Mouse (Mus musculus): ENCODE measurements around the gene Itln1. TPM values are rescaled to one million over a fixed set of nuclear protein-coding genes. Genes with fewer than 3 reads are reported as not detected.
"Not testable (repeated sequence)": the region's sequence is repeated elsewhere in the genome, so short reads cannot be mapped to it uniquely, and the experiment has no call there.

Itln1 gene
- polyA plus RNA-seq, 1 experiment: not detected

GRCm38 (mm10) chr1:171473506-171473905 is 61.6 kb downstream of the Itln1 start:
- TF ChIP-seq CTCF (IDR thresholded peaks at IDR 0.05; ENCODE audit: control insufficient read depth, insufficient read depth, insufficient read length): no peak
- no peak for TF ChIP-seq CEBPB (IDR thresholded peaks at IDR 0.05; ENCODE audit: low read depth)
- no peak for TF ChIP-seq MYOD1 (IDR thresholded peaks at IDR 0.05; ENCODE audit: control insufficient read depth, insufficient read length, low read depth)
- TF ChIP-seq USF1 (IDR thresholded peaks at IDR 0.05; ENCODE audit: low read depth): no peak
- TF ChIP-seq FOSL1 (IDR thresholded peaks at IDR 0.05; ENCODE audit: insufficient read depth, low read length, poor library complexity, severe bottlenecking): no peak
- no peak for TF ChIP-seq MYOG (IDR thresholded peaks at IDR 0.05; ENCODE audit: control insufficient read depth, extremely low read depth, insufficient read length)
- TF ChIP-seq MAX (IDR thresholded peaks at IDR 0.05): no peak
- H3K36me3 ChIP-seq (ENCODE audit: control insufficient read depth, insufficient read depth): no peaks in the 10 kb centered on the region
- H3K27me3 ChIP-seq (ENCODE audit: control insufficient read depth, insufficient read depth, insufficient read length): no peaks in the 10 kb centered on the region
- H3K4me3 ChIP-seq (ENCODE audit: insufficient read depth, poor library complexity, severe bottlenecking): no peak overlapping the region
- no peaks in the 10 kb centered on the region for H3K79me2 ChIP-seq (ENCODE audit: control insufficient read depth, insufficient read depth)
- no peaks in the 10 kb centered on the region for H3K79me3 ChIP-seq (ENCODE audit: low read depth)
- no peak overlapping the region for H3ac ChIP-seq (ENCODE audit: control insufficient read depth, insufficient read length, low read depth)

DNA sequence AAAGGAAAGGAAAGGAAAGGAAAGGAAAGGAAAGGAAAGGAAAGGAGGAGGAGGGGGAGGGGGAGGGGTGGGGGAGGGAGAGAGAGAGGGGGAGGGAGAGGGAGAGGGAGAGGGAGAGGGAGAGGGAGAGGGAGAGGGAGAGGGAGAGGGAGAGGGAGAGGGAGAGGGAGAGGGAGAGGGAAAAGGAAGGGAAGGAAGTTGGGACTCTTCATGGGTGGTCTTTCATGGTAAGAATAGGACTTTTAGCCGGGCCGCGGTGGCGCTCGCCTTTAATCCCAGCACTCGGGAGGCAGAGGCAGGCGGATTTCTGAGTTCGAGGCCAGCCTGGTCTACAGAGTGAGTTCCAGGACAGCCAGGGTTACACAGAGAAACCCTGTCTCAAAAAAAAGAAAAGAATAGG is 63.2 kb downstream of the Itln1 start:
- not testable (repeated sequence) for H3K4me3 ChIP-seq (ENCODE audit: insufficient read depth, poor library complexity, severe bottlenecking); H3K27me3 ChIP-seq (ENCODE audit: control insufficient read depth, insufficient read depth, insufficient read length); H3K79me2 ChIP-seq (ENCODE audit: control insufficient read depth, insufficient read depth); H3ac ChIP-seq (ENCODE audit: control insufficient read depth, insufficient read length, low read depth); H3K36me3 ChIP-seq (ENCODE audit: control insufficient read depth, insufficient read depth); H3K79me3 ChIP-seq (ENCODE audit: low read depth)

DNA sequence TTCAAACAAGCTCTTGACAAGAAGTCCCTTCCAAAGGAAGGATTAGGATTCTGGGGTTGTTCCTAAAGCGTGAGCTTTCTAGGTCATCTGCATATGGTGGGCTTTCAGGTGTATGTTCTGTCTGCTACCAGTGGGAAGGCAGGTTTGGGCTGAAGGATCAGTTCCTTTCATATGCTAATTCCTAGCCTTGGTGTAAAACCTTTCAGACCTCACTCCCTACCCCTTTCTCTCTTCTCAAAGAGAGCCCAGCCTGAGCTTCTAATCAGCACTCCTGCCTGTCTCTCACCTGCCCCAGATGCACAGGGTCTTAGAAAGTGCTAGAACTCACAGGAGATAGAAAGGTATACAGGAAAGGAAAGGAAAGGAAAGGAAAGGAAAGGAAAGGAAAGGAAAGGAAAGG is 63.6 kb downstream of the Itln1 start:
- no peaks in the 10 kb centered on the region for H3K36me3 ChIP-seq (ENCODE audit: control insufficient read depth, insufficient read depth)
- no peaks in the 10 kb centered on the region for H3K79me2 ChIP-seq (ENCODE audit: control insufficient read depth, insufficient read depth)
- no peaks in the 10 kb centered on the region for H3K79me3 ChIP-seq (ENCODE audit: low read depth)
- no peak overlapping the region for H3K4me3 ChIP-seq (ENCODE audit: insufficient read depth, poor library complexity, severe bottlenecking)
- H3K27me3 ChIP-seq (ENCODE audit: control insufficient read depth, insufficient read depth, insufficient read length): no peaks in the 10 kb centered on the region
- TF ChIP-seq FOSL1 (IDR thresholded peaks at IDR 0.05; ENCODE audit: insufficient read depth, low read length, poor library complexity, severe bottlenecking) (no peak), MYOG (IDR thresholded peaks at IDR 0.05; ENCODE audit: control insufficient read depth, extremely low read depth, insufficient read length) (no peak), MYOD1 (IDR thresholded peaks at IDR 0.05; ENCODE audit: control insufficient read depth, insufficient read length, low read depth) (no peak), CEBPB (IDR thresholded peaks at IDR 0.05; ENCODE audit: low read depth) (no peak), CTCF (IDR thresholded peaks at IDR 0.05; ENCODE audit: control insufficient read depth, insufficient read depth, insufficient read length) (no peak), USF1 (IDR thresholded peaks at IDR 0.05; ENCODE audit: low read depth) (no peak), MAX (IDR thresholded peaks at IDR 0.05) (no peak)
- H3ac ChIP-seq (ENCODE audit: control insufficient read depth, insufficient read length, low read depth): no peak overlapping the region

DNA sequence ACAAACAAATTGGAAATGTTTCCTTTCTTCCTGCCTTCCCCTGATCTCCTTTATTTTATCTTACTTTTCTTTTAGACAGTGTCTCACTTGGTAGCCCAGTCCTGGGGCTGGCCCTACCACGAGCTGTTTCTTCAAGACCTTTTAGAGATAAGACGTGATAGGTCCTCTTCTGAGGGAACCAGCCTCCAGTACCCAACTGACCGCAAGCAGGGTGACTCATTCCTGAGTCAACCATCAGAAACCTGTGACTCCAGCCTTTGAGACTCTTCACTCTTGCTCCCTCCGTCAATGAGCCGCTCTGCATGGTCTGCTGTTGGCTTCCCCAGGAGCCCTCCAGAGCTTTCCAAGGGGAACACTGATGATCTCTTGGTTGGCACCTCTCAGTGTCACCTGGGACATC is 64.2 kb downstream of the Itln1 start:
- Histone ChIP-seq H3ac (ENCODE audit: control insufficient read depth, insufficient read length, low read depth) (no peak overlapping the region), H3K4me3 (ENCODE audit: insufficient read depth, poor library complexity, severe bottlenecking) (no peak overlapping the region), H3K79me3 (ENCODE audit: low read depth) (no peaks in the 10 kb centered on the region), H3K27me3 (ENCODE audit: control insufficient read depth, insufficient read depth, insufficient read length) (no peaks in the 10 kb centered on the region), H3K79me2 (ENCODE audit: control insufficient read depth, insufficient read depth) (no peaks in the 10 kb centered on the region), H3K36me3 (ENCODE audit: control insufficient read depth, insufficient read depth) (no peaks in the 10 kb centered on the region)
- no peak for TF ChIP-seq MYOG (IDR thresholded peaks at IDR 0.05; ENCODE audit: control insufficient read depth, extremely low read depth, insufficient read length)
- no peak for TF ChIP-seq MAX (IDR thresholded peaks at IDR 0.05)
- no peak for TF ChIP-seq CTCF (IDR thresholded peaks at IDR 0.05; ENCODE audit: control insufficient read depth, insufficient read depth, insufficient read length)
- TF ChIP-seq MYOD1 (IDR thresholded peaks at IDR 0.05; ENCODE audit: control insufficient read depth, insufficient read length, low read depth): no peak
- TF ChIP-seq FOSL1 (IDR thresholded peaks at IDR 0.05; ENCODE audit: insufficient read depth, low read length, poor library complexity, severe bottlenecking): peak; percentile 45
- TF ChIP-seq CEBPB (IDR thresholded peaks at IDR 0.05; ENCODE audit: low read depth): no peak
- TF ChIP-seq USF1 (IDR thresholded peaks at IDR 0.05; ENCODE audit: low read depth): peak; percentile 12

DNA sequence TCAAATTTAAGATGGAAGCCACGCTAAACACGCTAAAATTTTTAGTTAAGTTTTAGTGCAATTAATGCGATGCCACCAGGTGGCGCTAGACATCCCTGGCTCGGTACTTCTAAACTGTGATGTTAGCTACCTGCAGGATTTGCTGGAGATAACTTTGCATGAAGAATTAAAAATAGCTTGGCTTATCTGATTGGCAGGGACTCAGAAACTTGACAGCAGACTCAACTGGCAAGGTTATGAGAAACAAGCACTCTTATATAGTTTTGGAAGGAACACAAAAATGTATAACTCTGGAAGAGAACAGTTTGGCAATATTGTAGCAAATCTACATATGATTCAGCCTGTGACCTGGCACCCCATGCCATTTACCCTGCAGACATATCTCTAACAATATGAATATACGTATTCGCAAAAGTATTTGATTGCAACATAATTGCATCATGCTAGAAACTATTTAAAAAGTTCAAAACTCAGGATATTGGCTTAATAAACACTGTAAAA is 64.7 kb downstream of the Itln1 start:
- Histone ChIP-seq H3K79me3 (ENCODE audit: low read depth) (no peaks in the 10 kb centered on the region), H3K79me2 (ENCODE audit: control insufficient read depth, insufficient read depth) (no peaks in the 10 kb centered on the region), H3K4me3 (ENCODE audit: insufficient read depth, poor library complexity, severe bottlenecking) (no peak overlapping the region), H3K27me3 (ENCODE audit: control insufficient read depth, insufficient read depth, insufficient read length) (no peaks in the 10 kb centered on the region), H3ac (ENCODE audit: control insufficient read depth, insufficient read length, low read depth) (no peak overlapping the region), H3K36me3 (ENCODE audit: control insufficient read depth, insufficient read depth) (no peaks in the 10 kb centered on the region)
- TF ChIP-seq CEBPB (IDR thresholded peaks at IDR 0.05; ENCODE audit: low read depth): peak; percentile 98
- no peak for TF ChIP-seq FOSL1 (IDR thresholded peaks at IDR 0.05; ENCODE audit: insufficient read depth, low read length, poor library complexity, severe bottlenecking)

DNA sequence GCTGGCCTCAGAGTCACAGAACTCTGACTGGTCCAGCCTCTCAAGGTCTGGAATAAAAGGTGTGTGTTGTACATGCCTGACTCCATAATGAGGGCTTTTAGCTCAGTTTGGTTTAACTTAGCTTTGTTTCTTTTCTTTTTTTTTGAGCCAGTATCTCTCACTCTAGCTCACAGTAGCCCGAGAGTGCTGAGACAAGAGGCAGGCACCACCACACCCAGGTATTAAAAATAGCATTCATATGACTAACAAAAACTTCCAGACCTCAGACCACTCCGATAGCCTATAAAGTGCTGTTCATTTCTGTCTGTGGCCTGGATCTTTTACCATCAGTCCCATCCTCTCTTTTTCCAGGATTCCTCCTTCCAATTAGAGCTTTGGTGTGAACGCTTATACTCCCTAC is 65.4 kb downstream of the Itln1 start:
- Histone ChIP-seq H3K79me2 (ENCODE audit: control insufficient read depth, insufficient read depth) (no peaks in the 10 kb centered on the region), H3K27me3 (ENCODE audit: control insufficient read depth, insufficient read depth, insufficient read length) (no peaks in the 10 kb centered on the region), H3ac (ENCODE audit: control insufficient read depth, insufficient read length, low read depth) (no peak overlapping the region), H3K79me3 (ENCODE audit: low read depth) (no peaks in the 10 kb centered on the region), H3K36me3 (ENCODE audit: control insufficient read depth, insufficient read depth) (no peaks in the 10 kb centered on the region), H3K4me3 (ENCODE audit: insufficient read depth, poor library complexity, severe bottlenecking) (no peak overlapping the region)
- no peak for TF ChIP-seq MYOD1 (IDR thresholded peaks at IDR 0.05; ENCODE audit: control insufficient read depth, insufficient read length, low read depth)
- no peak for TF ChIP-seq USF1 (IDR thresholded peaks at IDR 0.05; ENCODE audit: low read depth)
- no peak for TF ChIP-seq CEBPB (IDR thresholded peaks at IDR 0.05; ENCODE audit: low read depth)
- TF ChIP-seq FOSL1 (IDR thresholded peaks at IDR 0.05; ENCODE audit: insufficient read depth, low read length, poor library complexity, severe bottlenecking): no peak
- no peak for TF ChIP-seq MAX (IDR thresholded peaks at IDR 0.05)
- no peak for TF ChIP-seq MYOG (IDR thresholded peaks at IDR 0.05; ENCODE audit: control insufficient read depth, extremely low read depth, insufficient read length)
- no peak for TF ChIP-seq CTCF (IDR thresholded peaks at IDR 0.05; ENCODE audit: control insufficient read depth, insufficient read depth, insufficient read length)

Other genes with a start within 250 kb of the Itln1 start
- gene Usp21, start 247.3 kb downstream of the Itln1 start, polyA plus RNA-seq (2012; fragmentation: generic; extraction: Trizol): 20.6 TPM
- 100 TPM for gene Ufc1, start 240.3 kb downstream of the Itln1 start, polyA plus RNA-seq (2012; fragmentation: generic; extraction: Trizol)
- gene Dedd, start 206.1 kb downstream of the Itln1 start, polyA plus RNA-seq (2012; fragmentation: generic; extraction: Trizol): 44.8 TPM
- 19.5 TPM for gene Nit1, start 189.6 kb downstream of the Itln1 start, polyA plus RNA-seq (2012; fragmentation: generic; extraction: Trizol)
- gene Pfdn2, start 189.6 kb downstream of the Itln1 start, polyA plus RNA-seq (2012; fragmentation: generic; extraction: Trizol): 90.9 TPM
- gene Klhdc9, start 174.5 kb downstream of the Itln1 start, polyA plus RNA-seq (2012; fragmentation: generic; extraction: Trizol): 0.05 TPM
- gene Nectin4, start 165.2 kb downstream of the Itln1 start, polyA plus RNA-seq (2012; fragmentation: generic; extraction: Trizol): 0.06 TPM
- 0.05 TPM for gene Arhgap30, start 146.3 kb downstream of the Itln1 start, polyA plus RNA-seq (2012; fragmentation: generic; extraction: Trizol)
- 70.1 TPM for gene Usf1, start 124.0 kb downstream of the Itln1 start, polyA plus RNA-seq (2012; fragmentation: generic; extraction: Trizol)
- 0.66 TPM for gene Tstd1, start 116.4 kb downstream of the Itln1 start, polyA plus RNA-seq (2012; fragmentation: generic; extraction: Trizol)
- 3.6 TPM for gene F11r, start 97.8 kb downstream of the Itln1 start, polyA plus RNA-seq (2012; fragmentation: generic; extraction: Trizol)
- 3.6 TPM for gene Alyref2, start 31.8 kb downstream of the Itln1 start, polyA plus RNA-seq (2012; fragmentation: generic; extraction: Trizol)
- not detected for gene Cd244a, start 23.9 kb upstream of the Itln1 start, polyA plus RNA-seq (2012; fragmentation: generic; extraction: Trizol)
- not detected for gene Ly9, start 72.1 kb upstream of the Itln1 start, polyA plus RNA-seq (2012; fragmentation: generic; extraction: Trizol)
- gene Slamf7, start 117.7 kb upstream of the Itln1 start, polyA plus RNA-seq (2012; fragmentation: generic; extraction: Trizol): not detected
- gene Cd48, start 146.7 kb upstream of the Itln1 start, polyA plus RNA-seq (2012; fragmentation: generic; extraction: Trizol): not detected
- not detected for gene Slamf1, start 231.8 kb upstream of the Itln1 start, polyA plus RNA-seq (2012; fragmentation: generic; extraction: Trizol)